Mouse (Mus musculus) gastrocnemius, postnatal 4 days (tissue): ENCODE data around the gene Prss12. TPM values are rescaled to one million over a fixed set of nuclear protein-coding genes. Genes with fewer than 3 reads are reported as not detected.
A peak's percentile ranks its signal among the peaks of the same experiment; 100 is the strongest.

ENCODE experiments used
- DNase-seq, 2 experiments: peaks; one replicate each; pipeline ENCODE4 v3.0.0; 2021 to 2022; ENCODE audit warnings: low spot score in 2 of 2, mixed read lengths in 2 of 2
- long read RNA-seq, 2 experiments: library from polyadenylated mRNA; stranded (forward); transcript quantifications; one replicate each; pipeline ENCODE4 v2.0.0; 2021
- total RNA-seq, 2 experiments: library from RNA; stranded (reverse); gene quantifications; 2 replicates each; pipeline ENCODE4 v1.2.3; 2021

The Prss12 gene
- 1 to 10 TPM; 5.8 to 6.5 TPM for total RNA-seq
- long read RNA-seq, experiment 1, transcript Prss12-201 (11 exons, 2,602 nt) = major isoform, 17 of 18 reads
- long read RNA-seq, experiment 1, partial matches to known transcripts = 0 of 18 reads
- long read RNA-seq, experiment 1, other reads (novel, unspliced or antisense) = 1 of 18 reads
- long read RNA-seq, experiment 2, transcript Prss12-201 (11 exons, 2,602 nt) = major isoform, 13 of 14 reads
- long read RNA-seq, experiment 2, partial matches to known transcripts = 0 of 14 reads
- long read RNA-seq, experiment 2, other reads (novel, unspliced or antisense) = 1 of 14 reads

- peak; percentile 25 to 36 for DNase-seq
These were observed at the start of gene Prss12 for GRCm38 (mm10) chr3:123446708-123447537. Prss12 (plus strand) TSS chr3:123446913.

- DNase-seq = peak in 1 of 2 experiments; percentile 15
These were observed 48.9 kb upstream of the Prss12 start for GRCm38 (mm10) chr3:123397562-123398481.

- no peak for DNase-seq
These were observed 41.8 kb upstream of the Prss12 start for GRCm38 (mm10) chr3:123404945-123405344.

GRCm38 (mm10) chr3:123411821-123412578 is 34.7 kb upstream of the Prss12 start:
- DNase-seq = no peak

GRCm38 (mm10) chr3:123413173-123413572 is 33.5 kb upstream of the Prss12 start:
- DNase-seq = no peak

- DNase-seq = no peak
These were observed 21.1 kb upstream of the Prss12 start for GRCm38 (mm10) chr3:123425647-123426046.

- DNase-seq = no peak
These were observed 18.7 kb upstream of the Prss12 start for GRCm38 (mm10) chr3:123428005-123428404.

- no peak for DNase-seq
These were observed 16.9 kb upstream of the Prss12 start for GRCm38 (mm10) chr3:123429597-123430458.

GRCm38 (mm10) chr3:123431951-123432674 is 14.6 kb upstream of the Prss12 start:
- no peak for DNase-seq

- no peak for DNase-seq
These were observed 13.4 kb upstream of the Prss12 start for GRCm38 (mm10) chr3:123433362-123433761.

- no peak for DNase-seq
These were observed 9.1 kb upstream of the Prss12 start for GRCm38 (mm10) chr3:123437608-123438007.

GRCm38 (mm10) chr3:123440490-123440889 is 6.2 kb upstream of the Prss12 start:
- DNase-seq = no peak

GRCm38 (mm10) chr3:123444466-123444865 is 2.2 kb upstream of the Prss12 start:
- no peak for DNase-seq

- DNase-seq = no peak
These were observed 886 bp downstream of the Prss12 start for GRCm38 (mm10) chr3:123447538-123448059.

GRCm38 (mm10) chr3:123448096-123448495 is 1.4 kb downstream of the Prss12 start:
- no peak for DNase-seq

GRCm38 (mm10) chr3:123450107-123450506 is 3.4 kb downstream of the Prss12 start:
- DNase-seq = no peak

GRCm38 (mm10) chr3:123452904-123453303 is 6.2 kb downstream of the Prss12 start:
- DNase-seq = no peak

- DNase-seq = no peak
These were observed 12.8 kb downstream of the Prss12 start for GRCm38 (mm10) chr3:123459492-123459891.

GRCm38 (mm10) chr3:123460436-123460835 is 13.7 kb downstream of the Prss12 start:
- DNase-seq = peak in 1 of 2 experiments; percentile 18
